Mouse (Mus musculus) heart, adult 2 months (tissue): Measurements from ENCODE around the gene Fbxl14.

Source experiments
- EP300 ChIP-seq: fragments of 200-500 bp; IDR thresholded peaks from 2 replicates; pipeline ENCODE4 v1.6.1; 2011; ENCODE audit warnings: low read depth, low read length, control low read depth; ENCODE audit not compliant: insufficient read depth
- POLR2A ChIP-seq: fragments of 200-500 bp; IDR thresholded peaks from 2 replicates; pipeline ENCODE4 v1.6.1; 2011; ENCODE audit warnings: mild to moderate bottlenecking, low read depth, low read length, control low read depth; ENCODE audit not compliant: insufficient read depth

- no peak for TF ChIP-seq POLR2A
- no peak for TF ChIP-seq EP300
Observed at GRCm38 (mm10) chr6:119451981-119452499, 27.4 kb upstream of the Fbxl14 start.
